Mouse (Mus musculus) embryonic facial prominence, embryonic 14.5 days (tissue): ENCODE data around the gene Adgrg4. TPM values are rescaled to one million over a fixed set of nuclear protein-coding genes. Genes with fewer than 3 reads are reported as not detected.

Source experiments
- polyA plus RNA-seq: library from polyadenylated mRNA; unstranded; fragments of >200 nt; fragmentation: Nextera tagmentation; extraction: Ambion mirVana; gene quantifications from 2 replicates; pipeline ENCODE4 v1.2.1, GENCODE M21; 2014

The Adgrg4 gene
- polyA plus RNA-seq, 1 experiment from 2014 or later, result not detected

Other genes with a start within 250 kb of the Adgrg4 start
- gene Fhl1, start 138.4 kb upstream of the Adgrg4 start, polyA plus RNA-seq, result 291 and 452 TPM in 2 replicates
- 3.4 and 3.8 TPM in 2 replicates for gene Map7d3, start 47.8 kb upstream of the Adgrg4 start, polyA plus RNA-seq
- gene Brs3, start 172.9 kb downstream of the Adgrg4 start, polyA plus RNA-seq, result not detected in 2 replicates
- gene Htatsf1, start 183.4 kb downstream of the Adgrg4 start, polyA plus RNA-seq, result 72.5 and 78.7 TPM in 2 replicates
- 0.35 and 0.52 TPM in 2 replicates for gene Vgll1, start 217.9 kb downstream of the Adgrg4 start, polyA plus RNA-seq